Mouse (Mus musculus): ENCODE results near the gene Cd19.
A peak's percentile ranks its signal among the peaks of the same experiment; 100 is the strongest.

Gene Cd19

GRCm38 (mm10) chr7:126414725-126415124, at the start of gene Cd19:
TSS of gene Cd19 (minus strand) at chr7:126414889.
- peak in 1 of 2 experiments; percentile 51 for DNase-seq (ENCODE audit: low spot score in 2 of 2)

DNA sequence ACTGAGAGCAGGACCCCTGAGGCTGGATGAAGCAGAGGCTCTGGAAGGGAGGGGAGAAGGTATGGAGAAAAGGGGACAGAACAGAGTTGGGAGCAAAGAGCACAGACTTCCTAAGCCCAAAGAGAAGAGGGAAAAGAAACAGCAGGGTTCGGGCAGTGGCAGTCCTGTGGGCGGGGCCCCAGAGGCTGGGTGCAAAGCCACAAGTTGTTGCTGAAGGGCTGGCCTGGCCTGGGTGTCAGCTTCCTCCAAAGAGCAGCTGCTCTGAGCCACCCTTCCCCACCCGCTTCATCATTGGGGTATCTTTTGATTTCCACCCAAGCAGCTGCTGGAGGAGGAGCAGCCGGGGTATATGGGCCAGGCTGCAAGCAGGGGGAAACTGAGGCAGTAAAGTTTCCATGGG, 49.4 kb upstream of the Cd19 start:
- DNase-seq (ENCODE audit: low spot score in 2 of 2) = peak; percentile 43 to 54

- DNase-seq (ENCODE audit: low spot score in 2 of 2) = no peak
These were observed 48.9 kb upstream of the Cd19 start for GRCm38 (mm10) chr7:126463547-126463946.

- no peak for DNase-seq (ENCODE audit: low spot score in 2 of 2)
These were observed 48.3 kb upstream of the Cd19 start, which contains the start of gene Atp2a1 for GRCm38 (mm10) chr7:126463004-126463403. TSS of gene Atp2a1 (minus strand) at chr7:126463108.

DNA sequence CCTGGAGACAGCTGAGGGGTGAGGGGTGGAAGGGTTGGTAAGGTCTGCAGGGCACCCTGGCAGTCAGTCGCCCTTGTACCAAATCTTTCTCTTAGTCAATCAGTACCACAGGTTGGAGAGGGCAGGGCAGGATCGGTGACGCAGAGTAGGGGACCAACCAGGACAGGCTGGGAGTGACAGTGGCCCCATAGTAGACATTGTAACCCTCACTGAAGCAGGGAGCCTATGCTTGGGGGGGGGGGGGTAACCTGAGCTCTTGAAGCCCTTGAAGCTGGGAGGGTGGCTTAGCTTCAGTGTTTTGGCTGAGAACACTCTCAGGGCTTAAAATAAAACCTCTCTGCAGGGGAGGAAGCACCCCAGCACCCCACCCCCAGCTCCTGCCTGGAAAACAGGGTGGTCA, 46.9 kb upstream of the Cd19 start:
- DNase-seq (ENCODE audit: low spot score in 2 of 2) = no peak

- no peak for DNase-seq (ENCODE audit: low spot score in 2 of 2)
These were observed 46.1 kb upstream of the Cd19 start for GRCm38 (mm10) chr7:126460623-126461399.

GRCm38 (mm10) chr7:126458844-126459618, 44.3 kb upstream of the Cd19 start:
- no peak for DNase-seq (ENCODE audit: low spot score in 2 of 2)

DNA sequence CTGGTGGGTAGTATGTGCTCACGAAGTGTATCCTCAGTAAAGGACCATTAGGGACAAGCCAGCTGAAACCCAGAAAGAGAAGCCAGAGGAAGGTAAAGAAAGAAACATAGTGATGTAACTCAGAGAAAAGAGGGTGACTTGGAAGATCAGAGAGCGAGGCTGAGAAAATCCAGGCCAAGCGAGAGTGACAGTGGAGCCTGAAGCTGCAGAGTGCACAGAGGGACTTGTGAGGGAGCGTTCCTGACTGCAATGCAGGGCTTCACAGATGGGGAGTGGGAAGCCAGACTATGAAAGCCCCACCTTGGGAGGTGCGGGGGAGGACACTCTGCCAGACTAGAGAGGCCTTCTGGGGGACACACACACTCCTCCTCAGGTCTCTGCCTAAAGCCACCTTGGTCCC, 43.5 kb upstream of the Cd19 start:
- no peak for DNase-seq (ENCODE audit: low spot score in 2 of 2)

- DNase-seq (ENCODE audit: low spot score in 2 of 2) = no peak
These were observed 41.9 kb upstream of the Cd19 start for GRCm38 (mm10) chr7:126456382-126457266.

GRCm38 (mm10) chr7:126455242-126455641, 40.6 kb upstream of the Cd19 start:
- no peak for DNase-seq (ENCODE audit: low spot score in 2 of 2)

GRCm38 (mm10) chr7:126453861-126454260, 39.2 kb upstream of the Cd19 start:
- no peak for DNase-seq (ENCODE audit: low spot score in 2 of 2)

DNA sequence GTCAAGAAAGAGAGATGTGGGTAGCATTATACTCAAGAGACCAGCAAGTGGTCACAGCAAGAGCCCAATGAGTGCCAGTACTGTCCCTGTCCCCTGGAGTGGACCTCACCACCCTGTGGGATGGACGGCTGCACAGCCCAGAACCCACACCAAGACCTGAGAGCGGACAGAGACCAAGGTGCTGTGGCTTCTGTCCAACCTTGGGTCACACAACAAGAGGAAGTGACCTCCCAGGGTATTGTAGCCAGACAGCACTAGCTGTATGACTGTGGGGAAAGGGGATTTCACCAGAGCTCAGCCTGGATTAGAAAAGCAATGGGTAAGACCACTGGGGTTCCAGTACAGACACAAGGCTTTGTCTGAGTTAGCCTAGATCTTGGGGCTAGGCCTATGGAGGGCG, 37.6 kb upstream of the Cd19 start:
- no peak for DNase-seq (ENCODE audit: low spot score in 2 of 2)

DNA sequence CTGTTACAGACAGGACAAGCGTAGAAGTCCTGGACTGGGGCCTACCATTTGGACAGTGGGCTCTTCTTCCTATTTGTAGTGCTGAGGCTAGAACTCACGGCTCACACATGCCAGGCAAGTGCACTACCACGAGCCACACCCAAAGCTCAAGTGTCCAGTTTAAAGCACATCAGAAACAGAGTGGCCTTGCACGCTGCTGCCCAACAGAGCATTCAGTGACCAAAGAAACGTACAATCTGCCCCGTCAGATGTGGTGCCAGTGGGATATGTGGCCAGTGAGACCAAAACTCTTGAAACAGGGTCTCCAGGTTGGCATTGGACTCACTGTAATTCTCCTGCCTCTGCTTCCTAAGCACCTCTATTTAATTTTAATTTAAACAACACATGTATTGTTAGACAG, 36.0 kb upstream of the Cd19 start:
- no peak for DNase-seq (ENCODE audit: low spot score in 2 of 2)

DNA sequence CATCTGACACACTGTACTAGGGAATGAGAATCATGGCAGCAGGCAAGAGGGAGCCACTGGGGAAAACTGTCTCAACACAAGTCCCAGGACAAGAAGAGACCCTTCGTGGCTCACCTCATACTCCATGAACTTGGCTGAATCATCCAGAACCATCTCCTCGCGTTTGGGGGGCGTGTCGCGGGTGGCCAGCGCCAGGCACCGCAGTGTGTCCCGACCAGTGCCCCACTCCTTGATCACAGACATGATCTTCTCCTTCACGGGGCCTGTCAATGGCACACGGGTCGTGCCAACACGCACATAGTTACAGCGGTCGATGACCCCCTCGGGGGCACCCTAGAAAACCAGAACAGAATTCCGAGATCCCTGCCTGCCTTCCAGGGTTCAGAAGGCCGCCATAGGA, 35.3 kb upstream of the Cd19 start:
- DNase-seq (ENCODE audit: low spot score in 2 of 2) = no peak

- no peak for DNase-seq (ENCODE audit: low spot score in 2 of 2)
These were observed 33.8 kb upstream of the Cd19 start for GRCm38 (mm10) chr7:126448481-126448880.

GRCm38 (mm10) chr7:126446217-126446616, 31.5 kb upstream of the Cd19 start:
- DNase-seq (ENCODE audit: low spot score in 2 of 2) = no peak

DNA sequence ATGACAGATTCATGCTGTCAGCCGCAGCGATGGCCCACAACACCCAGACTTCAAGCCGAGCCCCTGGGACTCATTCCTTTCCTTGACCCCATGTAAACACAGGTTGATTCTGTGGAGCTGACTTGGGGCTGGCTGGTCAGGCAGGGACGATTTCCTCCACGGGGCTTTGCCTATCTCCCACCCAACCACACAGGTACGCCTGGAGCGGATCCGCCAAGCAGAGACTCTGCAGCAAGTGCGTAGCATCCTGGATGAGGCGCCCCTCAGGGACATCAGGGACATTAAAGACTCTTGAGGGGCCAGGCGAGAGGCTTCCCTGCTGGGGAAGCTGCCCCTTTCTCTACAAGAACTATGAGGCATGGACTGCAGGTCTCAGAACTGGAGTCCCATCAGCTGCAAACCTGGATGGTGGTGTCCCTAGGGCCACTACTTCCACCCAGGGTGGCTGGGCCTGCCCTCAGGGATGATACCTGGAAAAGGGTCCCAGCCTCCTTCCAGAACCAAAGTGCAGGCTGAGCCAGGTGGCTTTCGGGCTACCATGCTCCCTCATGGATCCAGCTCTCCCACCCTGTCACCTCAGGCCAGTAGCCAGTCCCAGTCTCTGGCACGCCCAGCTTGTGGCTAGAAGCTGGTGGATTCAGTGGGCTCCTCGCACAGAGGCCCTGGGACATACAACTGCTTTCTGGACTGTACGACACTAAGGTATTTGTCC, 30.6 kb upstream of the Cd19 start:
- no peak for DNase-seq (ENCODE audit: low spot score in 2 of 2)

- no peak for DNase-seq (ENCODE audit: low spot score in 2 of 2)
These were observed 29.8 kb upstream of the Cd19 start for GRCm38 (mm10) chr7:126444536-126444935.

DNA sequence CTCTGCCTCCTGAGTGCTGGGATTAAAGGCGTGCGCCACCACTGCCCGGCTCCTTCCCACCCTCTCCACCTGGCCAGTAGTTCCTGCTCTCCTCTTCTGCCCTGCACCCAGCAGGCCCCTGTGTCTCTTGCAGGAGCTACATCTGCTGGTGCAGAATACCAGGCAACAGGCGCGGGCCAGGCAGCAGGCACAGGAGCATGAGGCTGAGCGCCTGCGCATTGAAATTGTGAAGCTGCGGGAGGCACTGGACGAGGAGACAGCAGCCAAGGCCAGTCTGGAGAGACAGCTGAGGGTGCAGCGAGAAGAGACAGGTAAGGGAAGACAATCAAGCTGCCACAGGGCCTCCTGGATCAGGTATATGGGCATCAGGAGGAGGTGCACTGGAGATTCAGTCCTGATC, 29.3 kb upstream of the Cd19 start:
- no peak for DNase-seq (ENCODE audit: low spot score in 2 of 2)

DNA sequence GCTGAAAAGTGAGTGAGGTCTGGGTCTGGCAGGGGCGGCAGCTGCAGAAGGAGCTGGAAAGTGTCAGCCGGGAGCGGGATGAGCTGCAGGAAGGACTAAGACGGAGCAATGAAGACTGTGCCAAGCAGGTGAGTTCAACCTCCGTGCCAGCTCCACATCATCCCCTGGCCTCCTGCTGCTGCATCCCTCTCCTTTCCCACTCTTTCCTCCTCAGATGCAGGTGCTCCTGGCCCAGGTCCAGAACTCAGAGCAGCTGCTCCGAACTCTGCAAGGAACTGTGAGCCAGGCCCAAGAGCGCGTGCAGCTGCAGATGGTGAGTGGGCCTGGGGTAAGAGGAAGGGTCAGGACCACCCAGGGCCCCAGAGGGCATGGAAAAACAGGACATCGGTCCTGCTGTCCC, 25.4 kb upstream of the Cd19 start:
- no peak for DNase-seq (ENCODE audit: low spot score in 2 of 2)

GRCm38 (mm10) chr7:126436851-126437250, 22.2 kb upstream of the Cd19 start:
- DNase-seq (ENCODE audit: low spot score in 2 of 2) = peak; percentile 64 to 75
